Comparison of ENCODE assay signal across 23 mouse cellular contexts in genomic region chr11:3227113-3227512, GRCm38 (mm10). TPM values are rescaled to one million over a fixed set of nuclear protein-coding genes. Genes with fewer than 3 reads are reported as not detected.
DNase-seq lines count a peak whose midpoint lies in the region; ATAC-seq lines count a peak whose summit lies in the region.
"Had no signal": no experiment of that assay in that cellular context is flagged by ENCODE, and none has a peak within 500 bp of the region (broad histone marks: within the 10 kb centered on the region; RNA-seq: fewer than 3 reads in every experiment).

No protein-coding gene starts in this region.

- WGBS in intestine, embryonic 16.5 days: 95% methylated on average over 3 of the region's 3 CpGs

- H3K27me3 ChIP-seq in intestine, embryonic 16.5 days (replicated peaks; ENCODE audit: control insufficient read depth, insufficient read depth, low read length): no peaks in the 10 kb centered on the region
- H3K27me3 ChIP-seq: CH12.LX; embryonic facial prominence, embryonic 12.5 days; forebrain, embryonic 13.5 days; forebrain, embryonic 15.5 days had no signal

- no peak overlapping the region for H3K4me3 ChIP-seq in intestine, embryonic 16.5 days (ENCODE audit: low read length)
- H3K4me3 ChIP-seq: embryonic facial prominence, embryonic 10.5 days; embryonic facial prominence, embryonic 12.5 days; forebrain, embryonic 13.5 days; forebrain, embryonic 15.5 days had no signal

- peaks cover 33% of the 10 kb centered on the region for H3K36me3 ChIP-seq in intestine, embryonic 16.5 days (ENCODE audit: control insufficient read depth, insufficient read depth, low read length)

- no peak overlapping the region for H3K4me2 ChIP-seq in intestine, embryonic 16.5 days (ENCODE audit: low read depth, low read length)
- H3K4me2 ChIP-seq: embryonic facial prominence, embryonic 12.5 days; forebrain, embryonic 13.5 days; forebrain, embryonic 15.5 days had no signal

- no peaks in the 10 kb centered on the region for H3K4me1 ChIP-seq in intestine, embryonic 16.5 days (ENCODE audit: control insufficient read depth, insufficient read depth, low read length)
- H3K4me1 ChIP-seq: embryonic facial prominence, embryonic 10.5 days; embryonic facial prominence, embryonic 12.5 days; forebrain, embryonic 13.5 days; forebrain, embryonic 15.5 days had no signal

- no peaks in the 10 kb centered on the region for H3K9me3 ChIP-seq in intestine, embryonic 16.5 days (ENCODE audit: control insufficient read depth, low read length)
- H3K9me3 ChIP-seq: embryonic facial prominence, embryonic 10.5 days; embryonic facial prominence, embryonic 12.5 days; forebrain, embryonic 13.5 days; forebrain, embryonic 15.5 days; G1E had no signal

- H3K9ac ChIP-seq in intestine, embryonic 16.5 days (ENCODE audit: low read depth, low read length): no peak overlapping the region
- H3K9ac ChIP-seq: embryonic facial prominence, embryonic 12.5 days; forebrain, embryonic 13.5 days; forebrain, embryonic 15.5 days; forebrain, postnatal 0 days had no signal

- H3K27ac ChIP-seq in intestine, embryonic 16.5 days (ENCODE audit: low read length): no peak overlapping the region
- H3K27ac ChIP-seq: embryonic facial prominence, embryonic 10.5 days; embryonic facial prominence, embryonic 12.5 days; forebrain, embryonic 13.5 days; forebrain, embryonic 15.5 days had no signal

- intact Hi-C loops in heart, postnatal 14 days (cut with DNase I): no loop called here

- ATAC-seq in activated CD4-positive, CD25-positive, alpha-beta regulatory T cell, adult 4 months: peak; percentile 86
- ATAC-seq in inflammation-experienced regulatory T-cells, adult 6 months: peak; percentile 92
- no peak for ATAC-seq in intestine, embryonic 16.5 days
- ATAC-seq: forebrain, embryonic 13.5 days; forebrain, embryonic 15.5 days; forebrain, postnatal 0 days had no signal

- DNase-seq in heart, adult 11 months: peak; percentile 68
- DNase-seq in heart, postnatal 14 days: no peak
- DNase-seq in CD4-positive, CD25-positive, alpha-beta regulatory T cell, adult 2 months (ENCODE audit: low read depth, low spot score): peak; percentile 37
- DNase-seq in ovary, postnatal 36 days (ENCODE audit: low spot score): no peak
- no peak for DNase-seq in natural killer cell, adult 2 months (ENCODE audit: low spot score in 2 of 2)
- DNase-seq: adrenal gland, adult 2 months; adrenal gland, postnatal 10 days; adrenal gland, postnatal 25 days; cerebellum, adult 11 months; cerebellum, adult 18-20 months; cerebellum, adult 8-10 months; cerebellum, adult 9-11 months; cerebellum, postnatal 14 days; forebrain, postnatal 0 days had no signal

RNA-seq across cellular contexts. Expression of gene Eif4enif1, which starts 24.9 kb away (rescaled TPM):
- 10 to 100 TPM; 41.5 to 43.0 TPM for total RNA-seq in heart, postnatal 14 days (2021)
- polyA plus RNA-seq in activated CD4-positive, CD25-positive, alpha-beta regulatory T cell, adult 4 months (2017; shearing (Covaris generic)): 10 to 100 TPM; 53.6 to 62.8 TPM
- polyA plus RNA-seq in inflammation-experienced regulatory T-cells, adult 6 months (2017; shearing (Covaris generic)): 10 to 100 TPM; 57.1 to 81.6 (median 75.7) TPM
- polyA plus RNA-seq in intestine, embryonic 16.5 days (2015; fragmentation: Nextera tagmentation; extraction: Ambion mirVana): 31.0 and 32.4 TPM in 2 replicates

RNA-seq across cellular contexts. Expression of gene Sfi1, which starts 33.9 kb away (rescaled TPM):
- 10 to 100 TPM; 22.6 to 24.0 TPM for total RNA-seq in heart, postnatal 14 days (2021)
- polyA plus RNA-seq in activated CD4-positive, CD25-positive, alpha-beta regulatory T cell, adult 4 months (2017; shearing (Covaris generic)): 10 to 100 TPM; 33.1 to 45.9 TPM
- 10 to 100 TPM; 25.9 to 49.0 (median 44.6) TPM for polyA plus RNA-seq in inflammation-experienced regulatory T-cells, adult 6 months (2017; shearing (Covaris generic))
- 11.8 and 12.6 TPM in 2 replicates for polyA plus RNA-seq in intestine, embryonic 16.5 days (2015; fragmentation: Nextera tagmentation; extraction: Ambion mirVana)

RNA-seq across cellular contexts. Expression of gene Drg1, which starts 39.1 kb away (rescaled TPM):
- total RNA-seq in heart, postnatal 14 days (2021): 10 to 100 TPM; 58.5 to 63.1 TPM
- 100 to 1,000 TPM; 166 to 178 TPM for polyA plus RNA-seq in activated CD4-positive, CD25-positive, alpha-beta regulatory T cell, adult 4 months (2017; shearing (Covaris generic))
- 100 to 1,000 TPM; 162 to 177 (median 172) TPM for polyA plus RNA-seq in inflammation-experienced regulatory T-cells, adult 6 months (2017; shearing (Covaris generic))
- 179 and 194 TPM in 2 replicates for polyA plus RNA-seq in intestine, embryonic 16.5 days (2015; fragmentation: Nextera tagmentation; extraction: Ambion mirVana)

Comparison
In these comparisons a context has a peak if more than half of its experiments do, and no peak if none do; other contexts are left out.
1. DNase-seq: peak in heart, adult 11 months (single experiment) and CD4-positive, CD25-positive, alpha-beta regulatory T cell, adult 2 months (single experiment); none in heart, postnatal 14 days (0 of 2), ovary, postnatal 36 days (single experiment) and natural killer cell, adult 2 months (0 of 2).